Comparison of ENCODE assay signal across 11 mouse cellular contexts in genomic region chr3:51517878-51518762, GRCm38 (mm10). TPM values are rescaled to one million over a fixed set of nuclear protein-coding genes. Genes with fewer than 3 reads are reported as not detected.
DNase-seq lines count a peak whose midpoint lies in the region; ATAC-seq and TF ChIP-seq lines count a peak whose summit lies in the region.
"Had no signal": no experiment of that assay in that cellular context is flagged by ENCODE, and none has a peak within 500 bp of the region (broad histone marks: within the 10 kb centered on the region; RNA-seq: fewer than 3 reads in every experiment).

No protein-coding gene starts in this region.

- no peak for TF ChIP-seq POLR2A in kidney, adult 2 months (IDR thresholded peaks at IDR 0.05; ENCODE audit: low read depth, low read length)

- H3K9ac ChIP-seq in kidney, embryonic 14.5 days (ENCODE audit: low read depth, low read length), result no peak overlapping the region
- H3K9ac ChIP-seq in liver, embryonic 11.5 days (ENCODE audit: low read depth, low read length), result 0 out of 2 replicates have a peak overlapping the region, but pooled peaks have one; percentile 13
- no peak overlapping the region for H3K9ac ChIP-seq in stomach, embryonic 14.5 days (replicated peaks; ENCODE audit: low read depth, low read length)
- no peak overlapping the region for H3K9ac ChIP-seq in hindbrain, embryonic 16.5 days (ENCODE audit: low read depth, low read length)
- no peak overlapping the region for H3K9ac ChIP-seq in forebrain, embryonic 14.5 days (ENCODE audit: low read length)
- H3K9ac ChIP-seq: midbrain, embryonic 13.5 days had no signal

- no peak for TF ChIP-seq CTCF in kidney, adult 2 months (conservative IDR thresholded peaks at IDR 0.05; ENCODE audit: insufficient read depth, insufficient read length, low read depth, low read length)

- no peak overlapping the region for H3K4me3 ChIP-seq in kidney, embryonic 14.5 days (ENCODE audit: low read length)
- no peak overlapping the region for H3K4me3 ChIP-seq in kidney, adult 2 months (ENCODE audit: insufficient read depth, low read depth, low read length)
- peak overlapping the region; percentile 25; the same call in 1 of the 2 replicates for H3K4me3 ChIP-seq in liver, embryonic 11.5 days (ENCODE audit: low read depth, low read length)
- H3K4me3 ChIP-seq in stomach, embryonic 14.5 days (ENCODE audit: low read depth, low read length), result no peak overlapping the region
- H3K4me3 ChIP-seq in hindbrain, embryonic 16.5 days (ENCODE audit: low read length), result no peak overlapping the region
- no peak overlapping the region for H3K4me3 ChIP-seq in forebrain, embryonic 14.5 days (ENCODE audit: low read depth, low read length)
- H3K4me3 ChIP-seq: midbrain, embryonic 13.5 days had no signal

- peaks cover 14% of the 10 kb centered on the region; the same call in 1 of the 2 replicates for H3K36me3 ChIP-seq in kidney, embryonic 14.5 days (ENCODE audit: control insufficient read depth, insufficient read depth, low read length)
- no peaks in the 10 kb centered on the region for H3K36me3 ChIP-seq in kidney, adult 2 months (ENCODE audit: control insufficient read depth, insufficient read depth, low read length)
- H3K36me3 ChIP-seq in liver, embryonic 11.5 days (ENCODE audit: control insufficient read depth, insufficient read depth, low read length), result no peaks in the 10 kb centered on the region; the same call in none of the 2 replicates
- peaks cover 28% of the 10 kb centered on the region for H3K36me3 ChIP-seq in stomach, embryonic 14.5 days (ENCODE audit: control insufficient read depth, insufficient read depth, low read length)
- 0 out of 2 replicates have a peak, but pooled peaks cover 2% of the 10 kb centered on the region for H3K36me3 ChIP-seq in hindbrain, embryonic 16.5 days (ENCODE audit: control insufficient read depth, insufficient read depth, low read length)
- H3K36me3 ChIP-seq in forebrain, embryonic 14.5 days (ENCODE audit: control insufficient read depth, insufficient read depth, low read length), result peaks cover 58% of the 10 kb centered on the region

- H3K27ac ChIP-seq in kidney, embryonic 14.5 days (ENCODE audit: low read depth, low read length), result peak overlapping the region; percentile 42; the same call in 1 of the 2 replicates
- H3K27ac ChIP-seq in kidney, adult 2 months (ENCODE audit: insufficient read depth, low read depth, low read length), result no peak overlapping the region
- peak overlapping the region; percentile 82 for H3K27ac ChIP-seq in liver, embryonic 11.5 days (ENCODE audit: low read depth, low read length)
- H3K27ac ChIP-seq in stomach, embryonic 14.5 days (ENCODE audit: low read length), result peak overlapping the region; percentile 44; the same call in 1 of the 2 replicates
- H3K27ac ChIP-seq in hindbrain, embryonic 16.5 days (ENCODE audit: low read depth, low read length), result no peak overlapping the region
- no peak overlapping the region for H3K27ac ChIP-seq in forebrain, embryonic 14.5 days (ENCODE audit: low read depth, low read length)
- H3K27ac ChIP-seq: midbrain, embryonic 13.5 days had no signal

- H3K4me1 ChIP-seq in kidney, embryonic 14.5 days (ENCODE audit: control insufficient read depth, insufficient read depth, low read length), result 0 out of 2 replicates have a peak, but pooled peaks cover 6% of the 10 kb centered on the region
- H3K4me1 ChIP-seq in kidney, adult 2 months (ENCODE audit: control insufficient read depth, insufficient read depth, low read length), result no peaks in the 10 kb centered on the region
- peaks cover 19% of the 10 kb centered on the region for H3K4me1 ChIP-seq in liver, embryonic 11.5 days (replicated peaks; ENCODE audit: control insufficient read depth, insufficient read depth, low read length)
- H3K4me1 ChIP-seq in stomach, embryonic 14.5 days (ENCODE audit: control insufficient read depth, insufficient read depth, low read length), result no peaks in the 10 kb centered on the region
- no peaks in the 10 kb centered on the region for H3K4me1 ChIP-seq in hindbrain, embryonic 16.5 days (ENCODE audit: control insufficient read depth, insufficient read depth, low read depth, low read length)
- H3K4me1 ChIP-seq in forebrain, embryonic 14.5 days (ENCODE audit: control insufficient read depth, insufficient read depth, low read length), result no peaks in the 10 kb centered on the region
- H3K4me1 ChIP-seq: midbrain, embryonic 13.5 days had no signal

- no peak overlapping the region for H3K4me2 ChIP-seq in kidney, embryonic 14.5 days (replicated peaks; ENCODE audit: low read depth, low read length)
- H3K4me2 ChIP-seq in liver, embryonic 11.5 days, result peak overlapping the region; percentile 56
- H3K4me2 ChIP-seq in stomach, embryonic 14.5 days (replicated peaks; ENCODE audit: low read depth, low read length), result no peak overlapping the region
- H3K4me2 ChIP-seq in hindbrain, embryonic 16.5 days (ENCODE audit: low read length), result no peak overlapping the region
- H3K4me2 ChIP-seq in forebrain, embryonic 14.5 days (ENCODE audit: low read length), result no peak overlapping the region
- H3K4me2 ChIP-seq: midbrain, embryonic 13.5 days had no signal

- ATAC-seq in kidney, embryonic 14.5 days (ENCODE audit: low FRiP score, low TSS enrichment), result peak; percentile 32; the same call in 1 of the 2 replicates
- ATAC-seq in liver, embryonic 11.5 days (replicated peaks; ENCODE audit: low FRiP score), result peak; percentile 77
- peak; percentile 49; the same call in 1 of the 2 replicates for ATAC-seq in stomach, embryonic 14.5 days (ENCODE audit: insufficient number of reproducible peaks, insufficient read depth, low FRiP score, low read depth)
- ATAC-seq in hindbrain, embryonic 16.5 days, result no peak
- ATAC-seq in forebrain, embryonic 14.5 days, result no peak
- ATAC-seq: midbrain, embryonic 13.5 days had no signal

- DNase-seq in kidney, adult 2 months, result no peak
- peak; percentile 27 for DNase-seq in c-Kit-positive CD71-positive TER-119-positive erythroid progenitor cells, embryonic 14.5 days (ENCODE audit: low spot score)
- DNase-seq in liver, embryonic 11.5 days (ENCODE audit: low spot score), result peak; percentile 46
- DNase-seq in spleen, postnatal 14 days (ENCODE audit: low spot score in 2 of 2), result no peak
- DNase-seq in forebrain, embryonic 14.5 days (ENCODE audit: low spot score), result no peak
- DNase-seq: gastrocnemius, postnatal 14 days; kidney, adult 11 months had no signal

- no peaks in the 10 kb centered on the region for H3K9me3 ChIP-seq in kidney, embryonic 14.5 days (ENCODE audit: control insufficient read depth, low read length)
- no peaks in the 10 kb centered on the region for H3K9me3 ChIP-seq in liver, embryonic 11.5 days (ENCODE audit: control insufficient read depth, low read length)
- H3K9me3 ChIP-seq in stomach, embryonic 14.5 days (ENCODE audit: control insufficient read depth, low read depth, low read length), result no peaks in the 10 kb centered on the region
- no peaks in the 10 kb centered on the region for H3K9me3 ChIP-seq in hindbrain, embryonic 16.5 days (ENCODE audit: control insufficient read depth, low read length)
- no peaks in the 10 kb centered on the region for H3K9me3 ChIP-seq in forebrain, embryonic 14.5 days (replicated peaks; ENCODE audit: control insufficient read depth, low read length)
- H3K9me3 ChIP-seq: midbrain, embryonic 13.5 days had no signal

- H3K27me3 ChIP-seq in kidney, embryonic 14.5 days (ENCODE audit: control insufficient read depth, insufficient read depth, low read length), result no peaks in the 10 kb centered on the region
- H3K27me3 ChIP-seq in kidney, adult 2 months (replicated peaks; ENCODE audit: control insufficient read depth, insufficient read depth, low read length), result no peaks in the 10 kb centered on the region
- H3K27me3 ChIP-seq in liver, embryonic 11.5 days (replicated peaks; ENCODE audit: control insufficient read depth, insufficient read depth, low read length), result no peaks in the 10 kb centered on the region
- H3K27me3 ChIP-seq in stomach, embryonic 14.5 days (ENCODE audit: control insufficient read depth, insufficient read depth, low read length), result no peaks in the 10 kb centered on the region
- no peaks in the 10 kb centered on the region for H3K27me3 ChIP-seq in hindbrain, embryonic 16.5 days (replicated peaks; ENCODE audit: control insufficient read depth, insufficient read depth, low read length)
- no peaks in the 10 kb centered on the region for H3K27me3 ChIP-seq in forebrain, embryonic 14.5 days (replicated peaks; ENCODE audit: control insufficient read depth, insufficient read depth, low read length)
- H3K27me3 ChIP-seq: midbrain, embryonic 13.5 days had no signal

- 72% methylated on average over 12 of the region's 12 CpGs for WGBS in kidney, embryonic 14.5 days
- WGBS in kidney, adult 2 months, result 77% methylated on average over 12 of the region's 12 CpGs
- 55% methylated on average over 12 of the region's 12 CpGs for WGBS in liver, embryonic 11.5 days
- WGBS in stomach, embryonic 14.5 days, result 71% methylated on average over 12 of the region's 12 CpGs
- WGBS in hindbrain, embryonic 16.5 days, result 74% methylated on average over 12 of the region's 12 CpGs
- 78% methylated on average over 12 of the region's 12 CpGs for WGBS in forebrain, embryonic 14.5 days

RNA-seq across cellular contexts. Expression of gene Rab33b, which starts 34.4 kb away (rescaled TPM):
- polyA plus RNA-seq in kidney, embryonic 14.5 days (2014; fragmentation: Nextera tagmentation; extraction: Ambion mirVana), result 10.5 and 17.5 TPM in 2 replicates
- 6.8 and 7.7 TPM in 2 replicates for polyA plus RNA-seq in kidney, adult 2 months (2012; rRNA removed)
- polyA plus RNA-seq in liver, embryonic 11.5 days (2014; fragmentation: Nextera tagmentation; extraction: Ambion mirVana), result 9.4 and 10.1 TPM in 2 replicates
- 21.9 and 26.5 TPM in 2 replicates for polyA plus RNA-seq in stomach, embryonic 14.5 days (2014; fragmentation: Nextera tagmentation; extraction: Ambion mirVana)
- polyA plus RNA-seq in hindbrain, embryonic 16.5 days (2015; fragmentation: Nextera tagmentation; extraction: Ambion mirVana), result 29.2 and 32.0 TPM in 2 replicates
- 20.4 and 26.6 TPM in 2 replicates for polyA plus RNA-seq in forebrain, embryonic 14.5 days (2014; fragmentation: Nextera tagmentation; extraction: Ambion mirVana)

RNA-seq across cellular contexts. Expression of gene Setd7, which starts 42.6 kb away (rescaled TPM):
- 4.3 and 4.7 TPM in 2 replicates for polyA plus RNA-seq in kidney, embryonic 14.5 days (2014; fragmentation: Nextera tagmentation; extraction: Ambion mirVana)
- polyA plus RNA-seq in kidney, adult 2 months (2012; rRNA removed), result 11.8 and 14.1 TPM in 2 replicates
- 2.3 and 2.4 TPM in 2 replicates for polyA plus RNA-seq in liver, embryonic 11.5 days (2014; fragmentation: Nextera tagmentation; extraction: Ambion mirVana)
- 6.6 and 8.5 TPM in 2 replicates for polyA plus RNA-seq in stomach, embryonic 14.5 days (2014; fragmentation: Nextera tagmentation; extraction: Ambion mirVana)
- polyA plus RNA-seq in hindbrain, embryonic 16.5 days (2015; fragmentation: Nextera tagmentation; extraction: Ambion mirVana), result 2.1 and 2.7 TPM in 2 replicates
- polyA plus RNA-seq in forebrain, embryonic 14.5 days (2014; fragmentation: Nextera tagmentation; extraction: Ambion mirVana), result 3.7 and 5.2 TPM in 2 replicates

Comparison
In these comparisons a context has a peak if more than half of its experiments do, and no peak if none do; other contexts are left out.
1. H3K27ac ChIP-seq: peak in kidney, embryonic 14.5 days (single experiment), liver, embryonic 11.5 days (single experiment) and stomach, embryonic 14.5 days (single experiment); none in kidney, adult 2 months (single experiment), hindbrain, embryonic 16.5 days (single experiment) and forebrain, embryonic 14.5 days (single experiment).
2. ATAC-seq: peak in kidney, embryonic 14.5 days (single experiment), liver, embryonic 11.5 days (single experiment) and stomach, embryonic 14.5 days (single experiment); none in hindbrain, embryonic 16.5 days (single experiment) and forebrain, embryonic 14.5 days (single experiment).
3. DNase-seq: peak in c-Kit-positive CD71-positive TER-119-positive erythroid progenitor cells, embryonic 14.5 days (single experiment) and liver, embryonic 11.5 days (single experiment); none in kidney, adult 2 months (single experiment), spleen, postnatal 14 days (0 of 2) and forebrain, embryonic 14.5 days (single experiment).